Mouse (Mus musculus): ENCODE measurements around the gene Ccdc106.
A peak's percentile ranks its signal among the peaks of the same experiment; 100 is the strongest.

DNA sequence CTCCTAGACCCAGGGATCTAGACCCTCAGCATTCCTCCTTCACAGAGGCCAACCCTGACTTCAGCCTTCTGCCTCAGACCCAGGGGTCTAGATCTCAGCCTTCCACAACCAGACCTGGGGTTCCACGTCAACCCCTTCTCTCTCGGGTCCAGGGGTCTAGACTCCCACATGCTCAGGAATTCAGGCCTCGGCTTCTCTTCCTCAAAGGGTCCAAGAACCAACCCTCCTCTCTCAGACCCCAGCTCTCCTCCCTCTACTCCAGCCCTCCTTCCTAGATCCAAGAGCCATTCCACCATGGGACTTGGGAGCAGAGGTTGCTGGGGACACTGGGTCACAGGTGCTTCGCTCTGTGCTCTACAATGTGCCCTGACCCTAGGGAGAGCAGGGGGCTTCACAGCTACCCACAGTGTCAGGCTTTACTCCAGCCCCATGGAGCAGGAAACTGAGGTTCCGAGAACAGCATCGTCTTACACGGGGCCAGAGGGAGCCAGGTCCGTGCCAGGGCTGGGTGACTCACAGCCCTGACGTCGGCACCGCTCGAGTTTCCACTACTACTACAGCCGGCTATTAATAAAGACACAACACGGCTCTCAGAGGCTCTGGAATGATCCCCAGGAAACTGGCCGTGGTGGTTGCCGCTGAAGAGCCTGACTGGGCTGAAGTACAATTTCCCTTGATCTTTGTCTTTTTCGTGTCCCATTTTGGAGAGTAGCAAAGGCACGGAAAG lies 47.9 kb upstream of the Ccdc106 start:
- TF ChIP-seq CTCF (IDR thresholded peaks at IDR 0.05; ENCODE audit: control insufficient read depth, insufficient read depth, insufficient read length) (no peak), CEBPB (IDR thresholded peaks at IDR 0.05; ENCODE audit: low read depth) (no peak), USF1 (IDR thresholded peaks at IDR 0.05; ENCODE audit: low read depth) (no peak), MYOG (IDR thresholded peaks at IDR 0.05; ENCODE audit: control insufficient read depth, extremely low read depth, insufficient read length) (no peak), FOSL1 (IDR thresholded peaks at IDR 0.05; ENCODE audit: insufficient read depth, low read length, poor library complexity, severe bottlenecking) (peak; percentile 8), MAX (IDR thresholded peaks at IDR 0.05) (no peak)
